Mouse (Mus musculus) layer of hippocampus, adult 9-11 months (tissue): Measurements from ENCODE around the gene Hlx.

Experiments used
- DNase-seq: peaks from one replicate; pipeline ENCODE4 v3.0.0; 2022

Hlx gene

GRCm38 (mm10) chr1:184732556-184733049 lies at the start of gene Hlx:
Gene Hlx, minus strand, starts transcription at chr1:184732619.
- peak; percentile 41 for DNase-seq

GRCm38 (mm10) chr1:184782161-184782513 lies 49.7 kb upstream of the Hlx start:
- DNase-seq: no peak

- DNase-seq: no peak
These were observed 49.1 kb upstream of the Hlx start for GRCm38 (mm10) chr1:184781286-184782160.

GRCm38 (mm10) chr1:184778157-184778556 lies 45.7 kb upstream of the Hlx start:
- DNase-seq: no peak

- no peak for DNase-seq
These were observed 44.8 kb upstream of the Hlx start for GRCm38 (mm10) chr1:184777061-184777795.

GRCm38 (mm10) chr1:184775289-184775688 lies 42.9 kb upstream of the Hlx start:
- DNase-seq: no peak

- no peak for DNase-seq
These were observed 39.5 kb upstream of the Hlx start for GRCm38 (mm10) chr1:184771891-184772249.

GRCm38 (mm10) chr1:184771202-184771890 lies 38.9 kb upstream of the Hlx start:
- DNase-seq: peak; percentile 15

GRCm38 (mm10) chr1:184763866-184764265 lies 31.4 kb upstream of the Hlx start:
- no peak for DNase-seq

GRCm38 (mm10) chr1:184762941-184763340 lies 30.5 kb upstream of the Hlx start:
- DNase-seq: no peak

- no peak for DNase-seq
These were observed 29.6 kb upstream of the Hlx start for GRCm38 (mm10) chr1:184761988-184762387.

GRCm38 (mm10) chr1:184752671-184753070 lies 20.3 kb upstream of the Hlx start:
- DNase-seq: no peak

GRCm38 (mm10) chr1:184750114-184750664 lies 17.8 kb upstream of the Hlx start:
- no peak for DNase-seq

- DNase-seq: no peak
These were observed 16.3 kb upstream of the Hlx start for GRCm38 (mm10) chr1:184748692-184749152.

- peak; percentile 39 for DNase-seq
These were observed 5.6 kb upstream of the Hlx start for GRCm38 (mm10) chr1:184737876-184738479.

GRCm38 (mm10) chr1:184737228-184737627 lies 4.8 kb upstream of the Hlx start:
- DNase-seq: no peak

- no peak for DNase-seq
These were observed 3.8 kb upstream of the Hlx start for GRCm38 (mm10) chr1:184736260-184736659.

GRCm38 (mm10) chr1:184734991-184735920 lies 2.8 kb upstream of the Hlx start:
- DNase-seq: peak; percentile 5

- peak; percentile 7 for DNase-seq
These were observed 1.8 kb upstream of the Hlx start for GRCm38 (mm10) chr1:184734067-184734830.

- DNase-seq: peak; percentile 13
These were observed 1.1 kb upstream of the Hlx start for GRCm38 (mm10) chr1:184733300-184734066.
